Mouse (Mus musculus): ENCODE measurements at regions not wholly inside any gene's neighbourhood (a gene's known extent, or its start where the extent isn't known, plus 50 kb on each side); places are given as distances from the start of the nearest gene placed in this dataset.

DNA sequence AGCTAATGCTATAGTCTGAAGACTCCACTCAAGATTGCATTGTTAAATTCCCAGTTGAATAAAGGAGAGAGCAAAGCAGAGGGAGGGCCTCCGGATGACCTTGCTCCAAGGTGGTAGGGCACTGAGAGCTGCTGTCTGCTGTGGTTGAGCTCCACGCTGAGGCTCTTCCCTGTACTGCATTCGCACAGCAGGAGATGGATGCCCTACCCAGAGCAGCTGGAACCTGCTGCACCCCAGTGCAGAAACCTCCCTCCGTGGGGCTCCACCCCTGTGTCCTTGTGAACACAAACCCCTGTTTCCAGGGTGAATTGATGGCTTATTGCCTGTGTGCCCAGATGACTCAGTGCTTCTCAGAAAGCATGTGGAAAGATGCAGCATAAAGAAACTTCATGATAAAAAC lies 404.3 kb downstream of the Rpl36a-ps1 start:
- peak; percentile 61 for ATAC-seq (replicated peaks; ENCODE audit: poor library complexity)

DNA sequence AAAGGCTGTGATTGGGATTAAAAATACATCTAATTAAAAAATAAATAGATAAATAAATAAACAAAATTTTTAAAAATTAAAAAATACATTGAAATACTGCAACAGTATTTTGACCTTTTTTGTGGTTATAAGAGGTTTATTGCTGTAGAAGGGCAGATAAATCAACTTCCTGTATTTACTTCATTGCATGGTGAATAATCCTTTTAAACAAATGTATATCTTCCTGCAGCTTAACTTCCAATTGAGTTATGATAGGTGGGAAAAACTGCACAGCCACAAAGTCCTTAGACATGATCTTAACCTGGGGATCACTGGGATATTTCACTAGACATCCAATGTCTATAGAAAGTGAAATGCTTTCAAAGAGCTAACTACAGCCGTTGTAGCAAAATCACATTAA lies 402.1 kb upstream of the Dach1 start:
- ATAC-seq (replicated peaks; ENCODE audit: poor library complexity), result no peak

DNA sequence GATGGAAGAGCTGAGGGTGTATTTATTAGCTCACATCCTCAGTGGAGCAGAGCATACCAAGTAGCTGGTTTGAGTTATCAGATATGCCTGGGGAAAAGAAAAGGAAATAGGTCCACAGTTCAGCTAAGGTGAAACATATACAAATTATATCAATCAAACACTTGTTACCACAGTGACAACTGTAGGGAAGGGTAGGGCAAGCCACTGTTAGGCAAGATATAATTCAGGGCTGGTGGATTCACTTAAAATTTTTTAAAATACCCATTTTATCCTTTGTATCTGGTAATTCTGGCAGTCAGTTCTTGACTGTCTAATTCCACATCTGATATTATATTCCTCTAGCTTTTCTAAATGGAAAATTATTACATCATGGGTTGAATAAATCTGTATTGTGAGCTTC lies 392.4 kb upstream of the Dach1 start:
- no peak for ATAC-seq (replicated peaks; ENCODE audit: poor library complexity)

DNA sequence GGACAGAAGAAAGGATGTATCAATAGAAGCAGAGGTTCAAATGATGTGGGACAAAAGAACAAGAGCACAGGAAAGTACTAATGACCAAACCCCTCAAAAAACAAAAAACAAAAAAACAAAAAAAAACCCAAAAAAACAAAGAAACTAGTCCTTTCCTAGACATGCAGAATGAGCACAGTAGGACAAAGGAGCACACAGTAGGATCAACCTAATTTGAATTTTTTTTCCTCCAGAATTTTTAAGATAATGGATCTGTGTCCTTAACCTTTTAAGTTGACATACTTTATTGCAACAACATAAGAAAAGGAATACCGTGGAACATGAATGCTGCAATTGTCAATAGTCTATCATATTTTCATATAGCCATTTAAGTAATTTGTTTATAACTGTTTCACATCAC lies 370.2 kb upstream of the Dach1 start:
- ATAC-seq (replicated peaks; ENCODE audit: poor library complexity), result no peak

DNA sequence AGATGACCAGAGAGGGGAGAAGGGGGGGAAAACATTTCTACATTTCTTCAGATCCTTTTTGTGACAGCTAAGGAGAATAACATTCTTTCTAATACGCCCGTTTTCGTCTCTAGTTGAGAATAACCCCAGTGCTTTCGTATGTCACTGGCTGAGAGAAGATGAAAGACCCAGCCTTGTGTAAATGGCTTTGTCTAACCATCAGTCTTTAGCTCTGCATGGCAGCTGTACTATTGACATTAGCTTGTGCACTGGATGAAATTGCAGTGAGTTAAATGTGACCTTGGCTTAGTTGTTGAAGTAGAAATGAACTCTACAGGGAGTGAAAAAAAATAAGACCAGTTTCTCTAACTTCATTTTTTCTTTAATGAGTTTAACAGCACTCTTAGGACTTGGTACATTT lies 368.7 kb upstream of the Dach1 start:
- ATAC-seq (replicated peaks; ENCODE audit: poor library complexity), result no peak

DNA sequence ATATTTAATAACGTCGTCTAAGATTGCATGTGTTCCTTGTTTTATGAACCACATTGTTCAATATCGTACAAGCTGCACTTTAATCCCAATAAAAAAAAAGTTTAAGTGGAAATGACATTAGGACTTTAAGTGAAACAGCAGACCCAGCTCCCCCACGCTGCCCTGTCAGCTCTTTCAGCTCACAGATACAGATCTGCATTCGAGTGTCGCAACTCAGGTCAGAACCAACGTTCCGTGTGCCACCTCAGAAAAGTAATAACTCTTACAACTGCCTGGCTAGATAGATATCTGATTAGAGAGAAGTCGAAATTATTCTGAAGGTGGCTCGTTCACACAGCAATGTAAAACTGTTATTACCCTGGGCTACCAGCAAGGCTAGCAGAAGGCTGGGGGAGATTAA lies 364.0 kb upstream of the Dach1 start:
- 0 out of 2 replicates have a peak, but pooled peaks have one; percentile 26 for ATAC-seq (replicated peaks; ENCODE audit: poor library complexity)

DNA sequence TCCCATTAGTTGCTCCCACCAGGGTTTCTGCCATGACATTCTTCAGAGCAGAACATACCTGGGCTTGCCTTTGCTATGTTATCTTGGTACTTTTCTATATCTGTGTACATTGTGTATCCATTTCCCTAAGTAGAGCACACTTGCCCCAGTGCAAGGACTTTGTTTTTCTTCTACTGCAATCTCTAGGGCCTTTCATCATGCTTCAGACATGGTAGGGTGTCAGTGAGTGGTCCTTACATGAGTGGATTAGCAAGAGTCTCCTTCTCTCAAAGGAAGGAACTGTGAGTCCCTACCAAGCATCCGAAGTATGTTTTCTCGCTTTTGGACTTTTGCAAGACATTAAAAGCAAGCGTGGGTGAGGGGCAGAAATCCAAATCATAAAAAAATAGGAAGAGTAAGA lies 351.4 kb upstream of the Dach1 start:
- ATAC-seq (replicated peaks; ENCODE audit: poor library complexity), result no peak

DNA sequence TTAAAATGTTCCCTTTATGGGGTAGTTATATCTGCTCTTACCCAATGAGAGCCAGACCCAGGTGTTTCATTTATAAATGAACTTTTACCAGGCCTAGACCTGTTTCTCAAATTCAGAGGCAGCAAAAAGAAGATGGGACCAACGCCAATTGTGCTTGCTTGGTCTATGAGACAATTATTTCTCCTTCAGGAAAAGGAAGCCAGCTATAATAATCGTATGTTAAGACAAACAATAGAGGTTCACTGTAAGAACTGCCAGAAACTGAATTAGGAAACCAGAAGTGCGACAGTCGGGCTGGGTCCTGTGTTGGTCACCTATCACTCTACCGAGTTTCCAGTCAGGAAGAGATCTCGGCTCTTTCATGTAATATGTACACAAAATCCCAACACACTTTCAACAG lies 335.8 kb upstream of the Dach1 start:
- ATAC-seq (replicated peaks; ENCODE audit: poor library complexity), result no peak

DNA sequence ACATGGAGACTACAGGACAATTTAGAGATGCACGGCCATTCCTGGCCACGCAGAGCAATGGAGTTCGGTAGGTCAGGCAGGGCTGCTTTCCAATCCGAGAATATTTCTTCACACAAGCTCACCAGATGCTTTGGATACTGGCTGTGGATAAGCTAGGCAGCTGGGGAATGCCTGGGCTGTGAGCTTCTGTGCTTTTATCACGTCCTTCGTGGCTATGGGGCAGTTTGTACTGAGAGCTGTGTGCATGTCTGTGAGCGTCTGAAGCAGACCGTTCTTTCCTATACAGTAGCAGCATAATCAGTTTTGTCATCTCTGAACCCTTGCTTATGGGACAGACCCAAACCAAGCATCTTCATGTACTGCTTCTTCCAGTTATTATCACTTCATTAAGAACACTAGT lies 307.9 kb upstream of the Dach1 start:
- ATAC-seq (replicated peaks; ENCODE audit: poor library complexity), result no peak

DNA sequence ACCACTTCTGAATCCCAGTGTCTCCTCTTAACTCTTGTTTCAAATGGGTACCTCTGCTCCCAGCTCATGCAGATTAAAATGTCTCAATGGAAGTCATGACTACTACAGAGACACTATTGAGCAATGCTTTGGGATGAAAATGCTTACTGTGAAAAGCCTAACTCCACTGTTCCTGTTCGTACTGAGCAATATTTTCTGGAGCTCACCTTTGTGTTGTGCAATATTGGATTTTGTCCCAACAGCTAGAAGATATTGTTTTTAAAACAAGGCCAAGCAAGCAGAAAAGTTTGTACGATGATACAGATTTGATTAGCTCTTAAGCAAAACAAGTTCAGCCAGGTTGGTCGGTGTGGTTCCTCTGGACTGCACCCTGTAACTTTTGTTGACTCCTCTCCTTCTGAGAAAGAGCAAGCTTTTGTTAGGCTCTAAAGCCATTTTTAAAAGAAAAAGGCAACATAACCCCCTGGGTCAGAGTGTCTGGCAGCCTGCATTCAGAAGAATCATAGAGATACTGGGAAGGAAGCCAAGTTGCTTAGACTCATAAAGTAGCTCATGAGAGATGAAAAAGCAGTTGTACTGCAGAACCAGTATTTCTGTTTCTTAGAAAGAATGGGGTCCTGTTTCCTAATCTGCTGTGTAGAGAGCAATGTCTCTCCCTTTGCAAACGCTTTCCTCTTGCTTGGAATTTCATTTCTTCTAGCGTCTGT lies 302.4 kb upstream of the Dach1 start:
- ATAC-seq (replicated peaks; ENCODE audit: poor library complexity), result no peak

DNA sequence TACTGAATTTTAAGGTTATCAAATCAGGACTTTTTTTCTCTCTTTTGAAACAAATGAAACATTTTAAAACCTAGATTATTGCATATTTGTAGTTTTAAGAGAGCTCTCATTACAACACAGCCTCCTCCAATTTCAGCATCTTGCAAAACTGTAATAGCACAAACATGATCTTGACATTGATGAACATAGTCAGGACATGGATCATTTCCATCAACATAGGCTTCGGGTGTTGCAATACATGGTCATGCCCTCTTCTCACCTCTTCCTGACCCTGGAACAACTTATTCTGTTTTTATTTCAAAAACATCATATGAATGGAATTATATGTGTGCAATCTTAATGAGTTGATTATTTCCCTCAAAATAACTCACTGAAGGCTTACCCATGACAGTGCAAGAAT lies 284.9 kb upstream of the Dach1 start:
- ATAC-seq (replicated peaks; ENCODE audit: poor library complexity), result no peak

DNA sequence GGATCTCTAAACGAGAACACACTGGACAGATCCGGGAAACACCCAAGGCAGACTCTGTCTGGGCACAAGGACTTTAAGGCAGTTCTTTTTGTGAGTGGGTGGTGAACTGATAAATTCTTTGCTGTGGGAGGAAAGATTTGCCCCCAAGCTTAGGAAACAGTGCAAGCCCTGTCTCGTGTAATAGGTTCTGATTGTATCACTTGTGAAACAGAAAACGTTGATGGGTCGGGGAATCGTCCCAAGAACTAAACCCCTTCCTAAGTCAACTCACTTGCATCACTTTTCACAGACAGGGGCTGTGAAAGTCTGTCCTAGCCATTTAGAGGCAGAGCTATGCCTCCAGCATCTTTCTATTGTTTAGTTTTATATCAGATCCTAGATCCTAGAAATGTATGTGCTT lies 282.6 kb upstream of the Dach1 start:
- no peak for ATAC-seq (replicated peaks; ENCODE audit: poor library complexity)

DNA sequence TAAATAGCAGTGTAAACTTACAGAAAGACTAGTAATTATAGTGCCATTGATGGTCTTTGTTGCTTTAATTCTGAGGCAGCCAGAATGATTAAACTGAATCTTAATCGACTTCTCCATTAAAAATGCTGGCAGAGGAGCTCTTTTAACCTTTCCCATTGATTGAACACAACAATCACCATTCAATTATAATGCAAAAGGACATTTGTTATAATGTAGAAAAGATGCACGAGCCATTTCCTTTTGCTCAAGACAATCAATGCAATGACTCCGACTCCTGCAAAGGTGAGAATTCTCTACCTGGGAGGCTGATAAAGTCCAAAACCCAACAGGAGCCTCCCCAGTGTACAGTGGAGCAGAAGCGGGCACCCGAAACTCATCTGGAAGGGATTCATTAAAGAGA lies 280.0 kb upstream of the Dach1 start:
- no peak for ATAC-seq (replicated peaks; ENCODE audit: poor library complexity)

DNA sequence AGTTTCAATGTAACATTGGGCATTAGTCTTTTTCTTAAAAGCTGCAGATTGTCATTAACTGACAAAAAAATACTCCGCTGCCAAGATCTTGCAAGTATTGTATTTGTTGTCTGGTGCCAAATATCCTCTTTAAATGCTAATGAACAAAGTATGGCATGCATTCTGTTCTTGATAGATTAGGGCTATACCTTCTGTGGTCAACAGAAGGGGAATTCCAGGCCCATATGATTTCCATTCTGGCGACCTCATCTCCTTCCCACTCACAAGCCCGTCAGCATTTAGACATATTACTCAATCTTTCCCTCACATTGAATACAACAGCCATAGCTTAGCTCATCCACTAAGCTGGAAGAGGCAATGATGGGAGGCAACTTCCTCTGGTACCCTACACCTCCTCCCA lies 272.8 kb upstream of the Dach1 start:
- ATAC-seq (replicated peaks; ENCODE audit: poor library complexity), result no peak

DNA sequence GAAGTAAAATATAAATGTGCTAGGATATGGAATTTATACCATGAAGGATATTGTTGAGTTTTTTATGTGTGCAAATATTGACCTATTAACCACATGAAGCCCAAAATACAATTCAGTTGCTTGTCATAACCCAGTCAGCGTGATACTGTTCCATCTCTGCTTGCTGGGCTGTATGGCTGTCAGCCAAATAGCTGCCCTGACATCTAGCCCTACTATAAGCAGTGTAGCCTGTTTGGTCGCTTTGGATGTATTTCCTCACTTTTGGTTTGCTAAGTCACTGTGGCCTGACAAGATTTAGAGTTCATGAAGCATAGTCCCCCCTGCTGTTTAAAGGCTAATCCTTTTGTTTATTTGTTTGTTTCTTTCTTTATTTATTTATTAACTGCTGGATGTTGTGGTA lies 272.4 kb upstream of the Dach1 start:
- ATAC-seq (replicated peaks; ENCODE audit: poor library complexity), result 0 out of 2 replicates have a peak, but pooled peaks have one; percentile 14

DNA sequence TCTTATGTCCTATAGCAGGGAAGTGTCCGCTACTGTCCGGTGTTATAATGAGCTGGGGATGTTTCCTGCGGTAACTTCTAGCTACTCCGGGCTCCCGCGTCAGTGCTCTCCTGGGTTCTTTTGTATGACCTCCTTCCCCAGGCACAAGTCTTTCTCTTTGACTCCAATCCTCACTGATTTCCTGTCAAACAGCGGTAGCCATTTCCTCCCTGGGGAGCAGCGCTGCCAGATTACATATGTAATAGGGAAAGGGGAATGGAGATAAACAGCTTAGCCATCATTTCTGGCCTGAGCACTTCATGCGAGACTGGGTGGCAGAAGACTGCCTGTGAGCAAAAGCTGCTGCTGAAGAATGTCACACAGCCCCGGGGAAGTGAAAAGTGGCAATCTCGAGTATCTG lies 262.4 kb upstream of the Dach1 start:
- no peak for ATAC-seq (replicated peaks; ENCODE audit: poor library complexity)

DNA sequence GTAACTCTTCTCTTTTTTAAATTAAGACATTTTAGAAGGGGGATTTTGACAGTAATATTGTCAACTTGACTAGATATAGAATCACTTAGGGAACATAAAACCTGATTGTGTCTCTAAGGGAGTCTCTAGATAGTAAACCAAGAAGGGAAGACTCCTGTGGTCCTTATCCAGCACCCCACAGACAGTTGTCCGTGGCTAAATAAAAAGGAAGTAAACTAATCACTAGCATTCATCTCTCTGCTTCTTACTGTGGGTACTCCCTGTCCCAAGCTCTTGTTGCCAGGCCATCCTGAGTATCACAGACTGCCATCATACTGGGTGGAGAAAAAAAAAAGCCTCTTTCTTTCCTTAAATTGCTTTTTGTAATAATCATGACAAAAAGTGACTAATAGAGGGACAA lies 248.2 kb upstream of the Dach1 start:
- ATAC-seq (replicated peaks; ENCODE audit: poor library complexity), result peak; percentile 48

DNA sequence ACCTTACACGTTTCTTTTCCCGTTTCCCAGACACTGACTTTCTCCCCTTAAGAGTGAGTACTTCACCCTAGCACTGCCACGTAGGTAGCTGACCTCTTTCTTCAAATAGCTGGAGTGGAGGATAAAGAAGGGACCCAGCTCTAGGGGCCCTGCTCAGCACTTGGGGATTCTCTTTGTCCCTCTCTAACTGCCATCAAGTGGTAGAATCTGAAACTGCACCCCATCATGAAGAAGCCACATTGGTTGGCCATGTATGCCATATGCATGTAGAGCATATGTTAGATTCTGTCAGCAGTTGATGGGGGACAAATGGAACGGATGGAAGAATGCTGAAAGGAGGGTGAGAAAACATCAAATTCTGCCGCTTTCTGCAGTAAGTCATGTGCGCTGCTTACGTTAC lies 244.6 kb upstream of the Dach1 start:
- peak; percentile 88 for ATAC-seq (replicated peaks; ENCODE audit: poor library complexity)

DNA sequence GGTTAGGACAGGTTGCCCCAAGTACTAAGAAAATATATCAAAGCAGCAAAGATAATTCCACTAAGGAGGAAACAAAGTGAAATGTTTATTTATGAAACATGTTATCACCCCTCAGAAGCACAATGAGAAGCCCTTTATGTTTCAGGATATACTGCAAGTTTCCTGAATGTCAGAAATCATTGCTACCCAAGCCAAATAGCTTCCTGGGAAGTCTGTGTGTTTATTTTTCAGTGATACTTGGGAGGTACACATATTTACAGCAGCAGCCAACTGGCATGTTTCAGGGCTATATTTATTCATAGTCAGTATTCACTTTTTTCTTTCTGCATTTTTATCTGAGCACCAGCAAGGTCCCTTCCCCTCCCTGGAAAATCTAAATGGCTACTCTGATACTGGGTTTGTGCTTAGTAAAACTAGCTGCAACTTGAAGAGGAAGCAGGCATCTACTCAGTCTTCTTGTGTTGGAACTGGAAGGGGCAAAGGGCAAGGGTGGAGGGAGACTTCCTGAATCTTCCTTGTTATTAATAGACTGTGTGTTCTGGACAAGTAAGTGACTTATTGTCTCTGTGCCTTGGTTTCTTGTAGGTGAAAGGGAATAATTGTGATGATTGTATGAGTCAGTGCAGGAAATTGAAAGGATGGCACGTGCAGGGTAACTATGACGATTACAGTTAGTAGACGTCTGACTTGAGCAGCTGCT lies 236.5 kb upstream of the Dach1 start:
- no peak for ATAC-seq (replicated peaks; ENCODE audit: poor library complexity)

DNA sequence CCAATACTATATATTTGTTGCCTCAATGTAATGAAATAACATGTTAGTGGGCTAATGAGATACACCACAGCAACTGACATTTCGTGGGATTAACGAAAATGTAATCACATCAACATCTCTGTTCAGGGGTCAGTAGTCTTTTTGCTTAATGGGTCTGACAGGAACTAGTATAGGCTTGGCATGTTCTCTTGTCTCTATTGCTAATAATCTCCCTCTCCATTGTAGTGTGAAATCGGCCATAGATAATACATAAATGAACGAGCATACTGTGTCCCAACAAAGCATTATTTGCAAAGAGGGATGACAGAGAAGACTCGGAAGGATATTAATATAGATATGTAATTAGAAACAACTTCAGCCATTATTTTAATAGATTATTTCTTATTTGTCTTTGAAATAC lies 234.5 kb upstream of the Dach1 start:
- ATAC-seq (replicated peaks; ENCODE audit: poor library complexity), result no peak

DNA sequence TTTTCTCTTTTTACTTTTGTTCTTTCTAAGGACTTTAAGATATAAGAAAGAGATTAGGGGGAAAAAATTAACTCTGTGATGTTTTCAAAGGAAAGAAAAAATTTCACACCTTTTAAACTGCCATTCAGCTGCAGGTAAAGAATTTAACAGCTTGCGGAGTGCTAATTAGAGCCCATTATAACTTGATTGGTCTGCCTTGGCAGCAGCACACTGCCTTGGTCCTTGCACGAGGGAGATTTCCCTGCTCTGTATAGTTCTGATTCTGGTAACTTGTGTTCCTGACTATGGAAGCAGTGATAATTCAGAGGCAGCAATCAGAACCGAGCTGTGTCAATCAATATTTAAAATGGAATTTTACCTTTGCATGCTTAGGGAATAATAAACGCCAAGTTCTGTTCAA lies 218.3 kb upstream of the Dach1 start:
- no peak for ATAC-seq (replicated peaks; ENCODE audit: poor library complexity)

All from megakaryocyte progenitor cell, adult 5-6 weeks (primary cell).